Mouse (Mus musculus): ENCODE measurements at regions not wholly inside any gene's neighbourhood (a gene's known extent, or its start where the extent isn't known, plus 50 kb on each side); places are given as distances from the start of the nearest gene placed in this dataset.

GRCm38 (mm10) chr11:114239311-114239803, 172.5 kb upstream of the Sdk2 start:
- Histone ChIP-seq H3K9ac (no peak overlapping the region), H3K27ac (no peak overlapping the region), H3K9me3 (no peaks in the 10 kb centered on the region), H3K27me3 (no peaks in the 10 kb centered on the region; the same call in 1 of the 2 replicates), H3K36me3 (no peaks in the 10 kb centered on the region), H3K4me3 (no peak overlapping the region), H3K4me1 (no peaks in the 10 kb centered on the region), H3K4me2 (no peak overlapping the region)
- 56% methylated on average over 8 of the region's 8 CpGs for WGBS
- ATAC-seq (ENCODE audit: borderline replicate concordance, extremely low read depth, low FRiP score, low TSS enrichment) = no peak

GRCm38 (mm10) chr11:114238801-114239200, 172.0 kb upstream of the Sdk2 start:
- H3K36me3 ChIP-seq = no peaks in the 10 kb centered on the region
- no peaks in the 10 kb centered on the region for H3K9me3 ChIP-seq
- H3K27ac ChIP-seq = no peak overlapping the region
- no peak for ATAC-seq (ENCODE audit: borderline replicate concordance, extremely low read depth, low FRiP score, low TSS enrichment)
- no peak overlapping the region for H3K4me2 ChIP-seq
- H3K4me3 ChIP-seq = no peak overlapping the region
- H3K9ac ChIP-seq = no peak overlapping the region
- H3K27me3 ChIP-seq = no peaks in the 10 kb centered on the region; the same call in 1 of the 2 replicates
- 77% methylated on average over 5 of the region's 5 CpGs for whole genome bisulfite sequencing
- no peaks in the 10 kb centered on the region for H3K4me1 ChIP-seq

GRCm38 (mm10) chr11:114238316-114238715, 171.5 kb upstream of the Sdk2 start:
- Histone ChIP-seq H3K27ac (no peak overlapping the region), H3K9me3 (no peaks in the 10 kb centered on the region), H3K4me1 (no peaks in the 10 kb centered on the region), H3K4me3 (no peak overlapping the region), H3K4me2 (no peak overlapping the region), H3K27me3 (peaks cover 4% of the 10 kb centered on the region; the same call in 1 of the 2 replicates), H3K9ac (no peak overlapping the region), H3K36me3 (no peaks in the 10 kb centered on the region)
- ATAC-seq (ENCODE audit: borderline replicate concordance, extremely low read depth, low FRiP score, low TSS enrichment) = no peak
- WGBS = 63% methylated on average over 8 of the region's 8 CpGs

DNA sequence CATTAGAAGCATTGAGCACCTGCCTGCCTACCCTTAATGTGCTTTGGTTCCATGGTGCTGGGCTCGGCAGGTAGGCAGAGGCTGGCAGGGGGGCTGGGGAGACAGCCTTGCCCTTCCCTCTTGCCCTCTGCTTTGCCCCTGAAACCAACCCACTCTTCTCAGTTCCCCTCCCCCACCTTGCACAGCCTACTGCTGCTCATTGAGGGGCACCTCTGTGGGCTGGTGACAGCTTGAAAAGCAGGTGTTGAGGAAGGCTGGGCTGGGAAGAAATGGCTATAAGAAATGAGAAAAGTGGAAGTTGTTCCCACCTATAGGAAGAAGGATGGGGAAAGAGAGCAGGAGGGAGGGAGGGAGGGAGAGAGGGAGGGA, 167.7 kb upstream of the Sdk2 start:
- no peak for ATAC-seq (ENCODE audit: borderline replicate concordance, extremely low read depth, low FRiP score, low TSS enrichment)
- no peaks in the 10 kb centered on the region for H3K36me3 ChIP-seq

DNA sequence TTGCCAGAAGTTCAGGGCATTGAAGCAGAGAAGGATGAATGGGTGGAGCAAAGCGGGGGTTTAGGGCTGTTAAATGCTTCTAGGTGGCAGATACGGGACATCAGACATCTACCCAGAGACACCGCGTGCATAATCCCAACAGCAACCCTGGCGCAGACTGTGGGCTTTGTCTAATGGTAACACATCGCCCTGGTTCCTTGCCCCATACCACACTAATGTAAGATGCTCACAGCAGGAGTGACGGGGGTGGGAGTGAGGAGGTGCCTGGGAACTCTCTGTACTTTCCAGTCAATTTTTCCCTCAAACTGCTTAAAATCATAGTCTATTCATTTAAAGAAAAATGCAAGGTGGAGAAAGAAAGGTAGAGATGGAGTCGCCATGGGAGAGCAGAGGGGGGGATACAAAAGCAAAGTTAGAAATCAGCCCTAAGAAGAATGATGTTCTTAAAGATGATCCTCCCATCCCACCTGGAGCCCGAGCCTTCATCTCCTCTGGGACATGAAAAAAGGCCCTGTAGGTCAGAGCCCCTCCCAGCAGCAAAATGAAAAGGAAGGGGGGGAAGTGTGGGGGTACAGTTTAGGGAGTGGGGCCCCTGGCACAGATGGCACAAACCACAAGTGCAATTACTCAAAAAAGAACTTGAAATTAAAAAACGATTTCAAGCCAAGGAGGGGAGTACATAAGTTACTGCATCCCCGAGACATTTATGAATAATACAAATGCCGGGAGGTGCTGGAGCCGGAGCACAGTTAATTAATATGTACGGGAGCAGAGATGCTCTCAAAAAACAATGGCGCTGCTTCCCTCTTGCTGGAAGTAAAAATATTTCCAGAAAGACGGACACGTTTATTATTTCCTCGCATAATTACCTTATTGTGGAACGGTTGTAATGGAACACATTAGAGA, 167.0 kb upstream of the Sdk2 start:
- peaks cover 4% of the 10 kb centered on the region; the same call in 1 of the 2 replicates for H3K27me3 ChIP-seq
- no peak overlapping the region for H3K4me3 ChIP-seq
- H3K36me3 ChIP-seq = no peaks in the 10 kb centered on the region
- H3K4me1 ChIP-seq = peaks cover 12% of the 10 kb centered on the region; the same call in 1 of the 2 replicates
- no peak for ATAC-seq (ENCODE audit: borderline replicate concordance, extremely low read depth, low FRiP score, low TSS enrichment)
- H3K9me3 ChIP-seq = no peaks in the 10 kb centered on the region
- no peak overlapping the region for H3K4me2 ChIP-seq
- WGBS = 83% methylated on average over 19 of the region's 19 CpGs
- no peak overlapping the region for H3K27ac ChIP-seq
- H3K9ac ChIP-seq = no peak overlapping the region

More for the DNA sequence above, 167.7 kb upstream of the Sdk2 start:
- Histone ChIP-seq H3K4me1 (peaks cover 12% of the 10 kb centered on the region; the same call in 1 of the 2 replicates), H3K9me3 (no peaks in the 10 kb centered on the region), H3K9ac (no peak overlapping the region), H3K27me3 (peaks cover 4% of the 10 kb centered on the region; the same call in 1 of the 2 replicates), H3K4me2 (no peak overlapping the region), H3K4me3 (no peak overlapping the region), H3K27ac (no peak overlapping the region)
- WGBS = 77% methylated on average over 1 of the region's 1 CpGs

GRCm38 (mm10) chr11:114231841-114232240, 165.0 kb upstream of the Sdk2 start:
- H3K27me3 ChIP-seq = peaks cover 4% of the 10 kb centered on the region; the same call in 1 of the 2 replicates
- peak; percentile 69 for ATAC-seq (ENCODE audit: borderline replicate concordance, extremely low read depth, low FRiP score, low TSS enrichment)
- H3K9me3 ChIP-seq = no peaks in the 10 kb centered on the region
- H3K36me3 ChIP-seq = no peaks in the 10 kb centered on the region
- no peak overlapping the region for H3K4me3 ChIP-seq
- 53% methylated on average over 4 of the region's 4 CpGs for WGBS
- H3K27ac ChIP-seq = no peak overlapping the region
- no peak overlapping the region for H3K9ac ChIP-seq
- H3K4me1 ChIP-seq = peaks cover 12% of the 10 kb centered on the region; the same call in 1 of the 2 replicates
- no peak overlapping the region for H3K4me2 ChIP-seq

GRCm38 (mm10) chr11:114229763-114230162, 162.9 kb upstream of the Sdk2 start:
- H3K4me3 ChIP-seq = no peak overlapping the region
- no peaks in the 10 kb centered on the region for H3K36me3 ChIP-seq
- H3K9ac ChIP-seq = no peak overlapping the region
- 23% methylated on average over 8 of the region's 8 CpGs for WGBS
- peak; percentile 73; the same call in 1 of the 2 replicates for ATAC-seq (ENCODE audit: borderline replicate concordance, extremely low read depth, low FRiP score, low TSS enrichment)
- no peaks in the 10 kb centered on the region for H3K9me3 ChIP-seq
- peaks cover 4% of the 10 kb centered on the region; the same call in 1 of the 2 replicates for H3K27me3 ChIP-seq
- peaks cover 12% of the 10 kb centered on the region; the same call in 1 of the 2 replicates for H3K4me1 ChIP-seq
- peak overlapping the region; percentile 68 for H3K27ac ChIP-seq
- H3K4me2 ChIP-seq = no peak overlapping the region

- H3K9me3 ChIP-seq = no peaks in the 10 kb centered on the region
- no peak overlapping the region for H3K9ac ChIP-seq
- WGBS = 81% methylated on average over 6 of the region's 6 CpGs
- H3K36me3 ChIP-seq = no peaks in the 10 kb centered on the region
- H3K27me3 ChIP-seq = peaks cover 4% of the 10 kb centered on the region; the same call in 1 of the 2 replicates
- peak overlapping the region; percentile 68 for H3K27ac ChIP-seq
- peaks cover 12% of the 10 kb centered on the region; the same call in 1 of the 2 replicates for H3K4me1 ChIP-seq
- 0 out of 2 replicates have a peak, but pooled peaks have one; percentile 19 for ATAC-seq (ENCODE audit: borderline replicate concordance, extremely low read depth, low FRiP score, low TSS enrichment)
- H3K4me2 ChIP-seq = no peak overlapping the region
- no peak overlapping the region for H3K4me3 ChIP-seq
These were observed 162.3 kb upstream of the Sdk2 start for GRCm38 (mm10) chr11:114229196-114229595.

GRCm38 (mm10) chr11:114226553-114226952, 159.7 kb upstream of the Sdk2 start:
- no peak overlapping the region for H3K27ac ChIP-seq
- no peak for ATAC-seq (ENCODE audit: borderline replicate concordance, extremely low read depth, low FRiP score, low TSS enrichment)
- WGBS = 84% methylated on average over 13 of the region's 13 CpGs
- no peak overlapping the region for H3K4me3 ChIP-seq
- H3K27me3 ChIP-seq = no peaks in the 10 kb centered on the region
- H3K4me1 ChIP-seq = peaks cover 5% of the 10 kb centered on the region; the same call in 1 of the 2 replicates
- no peak overlapping the region for H3K9ac ChIP-seq
- H3K9me3 ChIP-seq = no peaks in the 10 kb centered on the region
- no peaks in the 10 kb centered on the region for H3K36me3 ChIP-seq
- no peak overlapping the region for H3K4me2 ChIP-seq

DNA sequence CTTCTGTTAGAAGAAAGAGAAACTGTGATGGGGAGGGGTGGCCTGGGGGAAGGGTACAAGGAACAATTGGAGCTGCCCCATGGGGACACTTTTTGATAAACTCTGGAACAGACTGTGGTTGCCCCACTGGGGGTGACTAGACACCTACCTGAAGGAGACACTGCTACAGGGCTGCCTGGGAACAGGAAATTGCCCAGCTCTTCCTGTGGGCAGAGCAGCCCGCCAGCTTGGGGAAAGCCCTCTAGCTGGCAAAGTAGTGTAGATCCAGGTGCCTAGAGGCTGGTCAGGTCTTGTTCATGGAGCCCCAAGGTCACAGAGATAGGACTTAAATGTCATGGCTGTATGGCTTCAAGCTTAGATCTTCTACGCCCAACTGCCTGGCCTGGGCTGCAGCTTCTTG, 157.9 kb upstream of the Sdk2 start:
- H3K4me3 ChIP-seq = no peak overlapping the region
- ATAC-seq (ENCODE audit: borderline replicate concordance, extremely low read depth, low FRiP score, low TSS enrichment) = no peak
- no peaks in the 10 kb centered on the region for H3K4me1 ChIP-seq
- H3K9me3 ChIP-seq = no peaks in the 10 kb centered on the region
- H3K27me3 ChIP-seq = no peaks in the 10 kb centered on the region
- no peak overlapping the region for H3K9ac ChIP-seq
- no peaks in the 10 kb centered on the region for H3K36me3 ChIP-seq
- no peak overlapping the region for H3K4me2 ChIP-seq
- no peak overlapping the region for H3K27ac ChIP-seq
- WGBS = 80% methylated on average over 2 of the region's 2 CpGs

DNA sequence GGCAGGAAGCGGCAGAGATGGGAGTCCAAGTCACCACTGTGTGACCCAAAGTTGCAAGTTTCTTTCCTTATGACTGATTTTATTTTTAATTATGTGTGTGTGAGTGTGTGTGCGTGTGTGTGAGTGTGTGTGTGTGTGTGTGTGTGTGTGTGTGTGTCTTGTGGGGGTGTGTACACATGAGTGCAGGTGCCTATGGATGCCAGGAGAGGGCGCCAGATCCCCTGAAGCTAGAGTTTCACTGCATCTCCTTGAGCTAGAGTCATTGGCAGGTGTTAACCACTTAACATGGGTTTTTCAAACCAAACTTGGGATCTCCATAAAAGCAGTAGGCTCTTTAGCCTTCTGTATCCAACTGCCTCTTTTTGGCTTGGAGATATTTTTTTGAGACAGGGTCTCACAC, 156.2 kb upstream of the Sdk2 start:
- Histone ChIP-seq H3K36me3 (no peaks in the 10 kb centered on the region), H3K9ac (no peak overlapping the region), H3K27me3 (peaks cover 7% of the 10 kb centered on the region), H3K4me2 (no peak overlapping the region), H3K9me3 (no peaks in the 10 kb centered on the region), H3K4me1 (no peaks in the 10 kb centered on the region), H3K4me3 (no peak overlapping the region), H3K27ac (no peak overlapping the region)
- WGBS = 84% methylated on average over 3 of the region's 3 CpGs
- ATAC-seq (ENCODE audit: borderline replicate concordance, extremely low read depth, low FRiP score, low TSS enrichment) = no peak

DNA sequence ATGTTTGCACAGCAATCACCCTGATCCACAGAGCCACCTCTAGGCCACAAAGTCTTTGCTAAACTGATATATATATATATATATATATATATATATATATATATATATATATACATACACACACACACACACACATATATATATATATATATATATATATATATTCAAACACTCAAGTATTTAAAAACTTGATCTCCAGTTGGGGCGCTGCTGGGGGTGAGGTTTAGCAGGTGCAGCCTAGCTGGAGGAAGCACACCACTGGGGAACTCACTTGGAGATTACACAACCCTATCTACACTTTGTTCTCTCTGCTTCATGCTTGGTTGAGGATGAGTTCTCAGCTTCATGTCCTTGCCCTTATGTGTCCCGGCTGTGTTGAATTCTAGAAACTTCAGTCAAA, 153.6 kb upstream of the Sdk2 start:
- no peak overlapping the region for H3K27ac ChIP-seq
- H3K27me3 ChIP-seq = peaks cover 29% of the 10 kb centered on the region
- H3K4me3 ChIP-seq = no peak overlapping the region
- WGBS = 81% methylated on average over 2 of the region's 2 CpGs
- no peak for ATAC-seq (ENCODE audit: borderline replicate concordance, extremely low read depth, low FRiP score, low TSS enrichment)
- peaks cover 20% of the 10 kb centered on the region for H3K4me1 ChIP-seq
- no peaks in the 10 kb centered on the region for H3K9me3 ChIP-seq
- H3K9ac ChIP-seq = no peak overlapping the region
- no peak overlapping the region for H3K4me2 ChIP-seq
- H3K36me3 ChIP-seq = no peaks in the 10 kb centered on the region
